Mouse (Mus musculus) lung, embryonic 15.5 days (tissue): ENCODE measurements around the gene Fam71b. TPM values are rescaled to one million over a fixed set of nuclear protein-coding genes. Genes with fewer than 3 reads are reported as not detected.

Source experiments
- ATAC-seq: fragments of 200-750 bp; cut with Nextera tagmentation; 2 replicates; pipeline ENCODE4 v1.8.0; 2017; ENCODE audit warnings: moderate number of reproducible peaks, borderline replicate concordance; ENCODE audit not compliant: low FRiP score, low TSS enrichment; ENCODE audit errors: extremely low read depth
- H3K27ac ChIP-seq: fragments of 300-500 bp; sonication (generic); 2 replicates; pipeline ENCODE4 v1.5.1; 2015; ENCODE audit warnings: moderate library complexity, mild to moderate bottlenecking, inconsistent platforms
- H3K27me3 ChIP-seq: fragments of 300-500 bp; sonication (generic); 2 replicates; pipeline ENCODE4 v1.6.1; 2015; ENCODE audit warnings: inconsistent platforms
- H3K36me3 ChIP-seq: fragments of 300-500 bp; sonication (generic); 2 replicates; pipeline ENCODE4 v1.6.1; 2015; ENCODE audit warnings: inconsistent platforms
- H3K4me1 ChIP-seq: fragments of 300-500 bp; sonication (generic); 2 replicates; pipeline ENCODE4 v1.6.1; 2015; ENCODE audit warnings: inconsistent platforms
- H3K4me2 ChIP-seq: fragments of 300-500 bp; sonication (generic); 2 replicates; pipeline ENCODE4 v1.6.1; 2015; ENCODE audit warnings: inconsistent platforms, mild to moderate bottlenecking, moderate library complexity
- H3K4me3 ChIP-seq: fragments of 300-500 bp; sonication (generic); 2 replicates; pipeline ENCODE4 v1.5.1; 2015; ENCODE audit warnings: mild to moderate bottlenecking, inconsistent platforms
- H3K9ac ChIP-seq: fragments of 300-500 bp; sonication (generic); 2 replicates; pipeline ENCODE4 v1.6.1; 2015; ENCODE audit warnings: inconsistent platforms
- H3K9me3 ChIP-seq: fragments of 300-500 bp; sonication (generic); 2 replicates; pipeline ENCODE4 v1.6.1; 2016; ENCODE audit warnings: inconsistent platforms
- WGBS: fragments of 180-500 bp; shearing (Covaris S2); methylation state at CpG from one replicate; pipeline ENCODE4 v1.1.7; 2015; 5-methylcytosine and 5-hydroxymethylcytosine counted together
- polyA plus RNA-seq: library from polyadenylated mRNA; unstranded; fragments of >200 nt; fragmentation: Nextera tagmentation; extraction: Ambion mirVana; gene quantifications from 2 replicates; pipeline ENCODE4 v1.2.1, GENCODE M21; 2015

Gene Fam71b
- polyA plus RNA-seq = 0.06 TPM in 1 of 2 replicates, not detected in the other

DNA sequence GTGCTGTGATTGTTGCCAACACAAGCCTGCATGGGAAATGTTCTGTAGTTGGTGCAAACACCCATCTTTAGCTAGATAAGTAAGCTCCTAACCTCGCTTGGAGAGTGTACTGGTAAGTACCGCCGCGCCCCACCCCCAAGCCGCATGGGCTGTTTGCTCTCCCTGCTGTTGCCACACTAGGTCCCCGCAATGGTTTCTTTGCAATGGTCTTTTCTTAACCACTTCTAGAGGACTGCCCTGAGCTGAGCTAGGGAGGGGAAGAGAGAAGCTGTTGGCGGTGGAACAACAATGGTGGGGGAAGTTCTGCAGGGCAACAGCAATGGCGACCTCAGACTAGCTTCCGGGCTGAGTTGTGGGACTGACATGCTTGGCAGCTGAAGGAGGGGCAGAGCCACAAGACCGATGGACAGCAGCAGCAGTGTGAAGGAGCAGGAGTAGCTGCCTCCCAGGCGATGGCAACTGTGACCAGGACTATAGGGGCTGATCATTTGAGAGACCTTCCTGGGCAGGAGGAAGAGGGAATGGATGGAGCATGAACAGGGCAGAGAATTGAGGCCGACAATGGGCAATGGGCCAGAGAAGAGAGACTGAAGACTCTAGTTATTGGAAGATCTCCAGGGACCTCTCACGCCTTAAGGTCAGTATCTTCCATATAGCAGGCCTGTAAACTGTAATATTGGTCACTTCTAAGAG, at the start of gene Fam71b:
Gene Fam71b (plus strand): TSS at position 393 of the 693 bp plus-strand sequence.
- Histone ChIP-seq H3K36me3 (no peaks in the 10 kb centered on the region), H3K27me3 (no peaks in the 10 kb centered on the region), H3K4me3 (no peak within 1 kb of the TSS), H3K9me3 (no peaks in the 10 kb centered on the region), H3K4me1 (no peaks in the 10 kb centered on the region), H3K4me2 (no peak within 1 kb of the TSS), H3K27ac (no peak within 1 kb of the TSS), H3K9ac (no peak within 1 kb of the TSS)
- WGBS = 55% methylated on average over 13 of the region's 13 CpGs
- peak; percentile 23; the same call in 1 of the 2 replicates for ATAC-seq

DNA sequence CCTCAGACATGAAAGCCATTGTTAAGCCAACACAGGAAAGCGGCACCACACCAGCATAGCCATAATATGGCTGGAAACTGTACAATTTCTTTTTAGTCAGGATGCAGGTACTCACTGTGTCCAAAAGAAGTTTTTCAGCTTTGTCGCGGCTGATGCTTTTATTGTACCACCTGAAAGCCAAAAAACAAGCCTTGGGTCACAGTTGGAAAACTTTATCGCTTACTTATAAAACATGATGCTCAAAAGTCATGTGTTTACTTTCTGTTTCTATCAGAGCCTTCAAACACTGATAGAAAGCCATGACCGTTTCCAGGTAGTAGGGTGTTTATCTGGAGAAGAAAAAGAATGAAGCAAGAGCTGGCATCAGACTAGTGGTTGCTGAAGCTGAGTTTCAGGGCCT, 48.6 kb upstream of the Fam71b start:
- no peaks in the 10 kb centered on the region for H3K9me3 ChIP-seq
- no peaks in the 10 kb centered on the region for H3K4me1 ChIP-seq
- no peaks in the 10 kb centered on the region for H3K27me3 ChIP-seq
- WGBS = 73% methylated on average over 5 of the region's 5 CpGs
- no peaks in the 10 kb centered on the region for H3K36me3 ChIP-seq
- no peak overlapping the region for H3K4me3 ChIP-seq
- H3K27ac ChIP-seq = no peak overlapping the region
- H3K9ac ChIP-seq = no peak overlapping the region
- no peak for ATAC-seq
- no peak overlapping the region for H3K4me2 ChIP-seq

DNA sequence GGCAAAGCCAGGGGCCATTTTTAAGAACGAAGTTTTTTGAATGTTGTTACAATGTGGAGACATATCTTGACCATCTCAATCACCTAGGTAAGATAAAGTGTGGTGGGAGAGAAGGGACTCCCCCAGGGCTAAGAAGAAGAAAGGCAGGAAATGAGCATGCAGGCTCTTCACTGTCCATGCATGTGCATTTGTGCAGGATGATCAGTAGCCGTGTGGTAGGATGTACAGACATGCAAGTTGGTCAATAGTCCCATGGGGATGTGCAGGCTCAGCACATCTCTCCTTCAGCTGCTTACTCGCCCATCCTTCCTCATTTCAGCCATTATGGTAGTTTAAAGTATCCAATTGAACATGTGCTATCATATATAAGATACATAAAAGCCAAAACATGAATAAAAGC, 47.9 kb upstream of the Fam71b start:
- H3K9me3 ChIP-seq = no peaks in the 10 kb centered on the region
- H3K36me3 ChIP-seq = no peaks in the 10 kb centered on the region
- 74% methylated on average over 3 of the region's 3 CpGs for WGBS
- ATAC-seq = no peak
- H3K9ac ChIP-seq = no peak overlapping the region
- no peak overlapping the region for H3K4me2 ChIP-seq
- no peaks in the 10 kb centered on the region for H3K27me3 ChIP-seq
- H3K27ac ChIP-seq = no peak overlapping the region
- H3K4me3 ChIP-seq = no peak overlapping the region
- H3K4me1 ChIP-seq = no peaks in the 10 kb centered on the region

GRCm38 (mm10) chr11:46349681-46350410, 46.5 kb upstream of the Fam71b start:
- 44% methylated on average over 2 of the region's 2 CpGs for WGBS
- Histone ChIP-seq H3K36me3 (no peaks in the 10 kb centered on the region), H3K27me3 (no peaks in the 10 kb centered on the region), H3K4me2 (no peak overlapping the region), H3K4me3 (no peak overlapping the region), H3K9ac (no peak overlapping the region), H3K27ac (no peak overlapping the region), H3K4me1 (no peaks in the 10 kb centered on the region), H3K9me3 (no peaks in the 10 kb centered on the region)
- no peak for ATAC-seq

- Histone ChIP-seq H3K9me3 (no peaks in the 10 kb centered on the region), H3K4me1 (no peaks in the 10 kb centered on the region), H3K36me3 (no peaks in the 10 kb centered on the region), H3K27ac (no peak overlapping the region), H3K9ac (no peak overlapping the region), H3K4me3 (no peak overlapping the region), H3K4me2 (no peak overlapping the region), H3K27me3 (no peaks in the 10 kb centered on the region)
- WGBS = 43% methylated on average over 1 of the region's 1 CpGs
- ATAC-seq = no peak
Observed at GRCm38 (mm10) chr11:46358369-46358768, 38.0 kb upstream of the Fam71b start.

GRCm38 (mm10) chr11:46360991-46361665, 35.2 kb upstream of the Fam71b start:
- no peak overlapping the region for H3K9ac ChIP-seq
- H3K27ac ChIP-seq = no peak overlapping the region
- WGBS = 68% methylated on average over 2 of the region's 2 CpGs
- H3K4me3 ChIP-seq = no peak overlapping the region
- H3K27me3 ChIP-seq = no peaks in the 10 kb centered on the region
- no peaks in the 10 kb centered on the region for H3K4me1 ChIP-seq
- no peaks in the 10 kb centered on the region for H3K9me3 ChIP-seq
- no peak for ATAC-seq
- H3K36me3 ChIP-seq = no peaks in the 10 kb centered on the region
- no peak overlapping the region for H3K4me2 ChIP-seq

- Histone ChIP-seq H3K4me2 (no peak overlapping the region), H3K27me3 (no peaks in the 10 kb centered on the region), H3K4me1 (no peaks in the 10 kb centered on the region), H3K9me3 (no peaks in the 10 kb centered on the region), H3K4me3 (no peak overlapping the region), H3K36me3 (no peaks in the 10 kb centered on the region), H3K27ac (no peak overlapping the region), H3K9ac (no peak overlapping the region)
- ATAC-seq = no peak
- WGBS = 84% methylated on average over 18 of the region's 18 CpGs
Observed at GRCm38 (mm10) chr11:46362061-46363022, 34.0 kb upstream of the Fam71b start.

- Histone ChIP-seq H3K9me3 (no peaks in the 10 kb centered on the region), H3K27me3 (no peaks in the 10 kb centered on the region), H3K36me3 (no peaks in the 10 kb centered on the region), H3K4me1 (no peaks in the 10 kb centered on the region), H3K4me2 (no peak overlapping the region), H3K27ac (no peak overlapping the region), H3K4me3 (no peak overlapping the region), H3K9ac (no peak overlapping the region)
- 91% methylated on average over 9 of the region's 9 CpGs for WGBS
- no peak for ATAC-seq
Observed at GRCm38 (mm10) chr11:46363864-46364263, 32.5 kb upstream of the Fam71b start.

DNA sequence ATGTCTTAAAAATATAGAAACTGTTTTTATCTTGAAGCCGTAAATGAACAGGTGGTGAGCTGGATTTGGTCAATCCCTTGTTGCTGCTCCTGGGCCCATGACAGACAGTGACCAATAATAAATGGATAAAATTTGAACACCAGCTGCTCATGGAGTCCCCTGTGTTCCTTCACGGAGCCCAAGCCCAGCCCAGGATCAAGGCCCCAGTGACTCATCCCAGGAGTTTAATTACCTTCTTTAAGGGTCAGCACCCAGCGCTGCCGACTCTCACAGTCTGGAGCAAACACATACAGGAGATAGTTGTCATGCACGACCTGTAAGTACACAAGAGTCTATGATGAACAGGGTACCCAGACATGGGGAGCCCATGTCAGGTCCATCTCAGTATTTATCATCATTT, 30.6 kb upstream of the Fam71b start:
- ATAC-seq = no peak
- no peaks in the 10 kb centered on the region for H3K9me3 ChIP-seq
- no peak overlapping the region for H3K4me3 ChIP-seq
- H3K4me1 ChIP-seq = no peaks in the 10 kb centered on the region
- no peak overlapping the region for H3K9ac ChIP-seq
- no peak overlapping the region for H3K27ac ChIP-seq
- no peaks in the 10 kb centered on the region for H3K27me3 ChIP-seq
- H3K36me3 ChIP-seq = no peaks in the 10 kb centered on the region
- WGBS = 72% methylated on average over 5 of the region's 5 CpGs
- no peak overlapping the region for H3K4me2 ChIP-seq

- Histone ChIP-seq H3K36me3 (no peaks in the 10 kb centered on the region), H3K27ac (no peak overlapping the region), H3K4me2 (no peak overlapping the region), H3K4me3 (no peak overlapping the region), H3K9me3 (no peaks in the 10 kb centered on the region), H3K27me3 (no peaks in the 10 kb centered on the region), H3K4me1 (no peaks in the 10 kb centered on the region), H3K9ac (no peak overlapping the region)
- ATAC-seq = no peak
- WGBS = 49% methylated on average over 3 of the region's 3 CpGs
Observed at GRCm38 (mm10) chr11:46366357-46366756, 30.0 kb upstream of the Fam71b start.

- no peak overlapping the region for H3K4me3 ChIP-seq
- H3K27ac ChIP-seq = no peak overlapping the region
- 87% methylated on average over 4 of the region's 4 CpGs for WGBS
- H3K9ac ChIP-seq = no peak overlapping the region
- H3K4me1 ChIP-seq = no peaks in the 10 kb centered on the region
- H3K4me2 ChIP-seq = no peak overlapping the region
- no peak for ATAC-seq
- no peaks in the 10 kb centered on the region for H3K9me3 ChIP-seq
- H3K36me3 ChIP-seq = no peaks in the 10 kb centered on the region
- no peaks in the 10 kb centered on the region for H3K27me3 ChIP-seq
Observed at GRCm38 (mm10) chr11:46370457-46370856, 25.9 kb upstream of the Fam71b start.
